Mouse (Mus musculus): Measurements from ENCODE around the gene Gfra1. TPM values are rescaled to one million over a fixed set of nuclear protein-coding genes. Genes with fewer than 3 reads are reported as not detected.

Gfra1 gene
- polyA plus RNA-seq, 1 experiment from 2014 or later: 6.3 TPM

DNA sequence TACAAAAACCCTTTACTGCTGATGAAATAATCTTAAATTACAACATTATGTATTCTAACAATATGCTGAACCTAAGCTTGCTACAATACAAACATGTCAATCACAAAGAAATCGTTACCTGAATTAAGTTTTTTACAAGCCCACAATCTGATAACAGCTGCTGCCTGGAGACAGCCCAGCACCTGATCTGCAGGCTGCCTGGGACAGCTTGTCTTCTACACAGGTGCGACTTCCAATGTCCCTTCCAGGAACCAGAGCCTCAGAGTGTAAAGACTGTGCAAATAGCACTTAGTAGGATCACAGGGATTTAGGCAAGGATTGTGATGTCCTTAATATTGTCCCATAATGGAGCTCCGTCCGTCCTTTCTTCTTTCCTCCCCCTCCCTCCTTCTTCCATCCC is 204.0 kb downstream of the Gfra1 start:
- Histone ChIP-seq H3K9me3 (no peaks in the 10 kb centered on the region), H3K27me3 (ENCODE audit: poor library complexity, severe bottlenecking) (peaks cover 40% of the 10 kb centered on the region), H3K4me3 (no peak overlapping the region), H3K4me1 (peaks cover 35% of the 10 kb centered on the region), H3K27ac (no peak overlapping the region), H3K36me3 (replicated peaks) (no peaks in the 10 kb centered on the region)
- no peak for DNase-seq (ENCODE audit: extremely low spot score, low spot score)
- WGBS: 81% methylated on average over 4 of the region's 4 CpGs

DNA sequence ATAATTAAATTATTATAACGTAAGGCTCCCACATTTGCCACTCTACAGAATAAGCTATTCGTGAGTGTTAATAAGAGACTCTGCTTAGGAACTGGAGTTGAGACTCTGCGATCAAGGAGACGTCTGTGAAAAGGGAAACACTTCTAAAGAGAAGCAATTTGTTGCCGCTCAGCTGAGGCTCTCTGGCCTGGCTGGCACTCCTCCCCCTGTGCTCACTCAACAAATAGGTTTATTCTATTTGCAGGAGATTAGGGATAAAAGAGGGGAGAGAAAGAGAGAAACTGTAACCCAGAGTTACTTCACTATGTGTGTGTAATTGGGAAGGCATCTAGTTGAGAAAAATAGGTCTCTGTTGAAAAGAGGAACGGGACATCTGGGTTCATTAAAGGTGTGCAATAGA is 204.6 kb downstream of the Gfra1 start:
- WGBS: 34% methylated on average over 6 of the region's 6 CpGs
- Histone ChIP-seq H3K4me1 (peaks cover 35% of the 10 kb centered on the region), H3K27ac (no peak overlapping the region), H3K36me3 (replicated peaks) (no peaks in the 10 kb centered on the region), H3K27me3 (ENCODE audit: poor library complexity, severe bottlenecking) (peaks cover 43% of the 10 kb centered on the region), H3K9me3 (no peaks in the 10 kb centered on the region), H3K4me3 (no peak overlapping the region)
- no peak for DNase-seq (ENCODE audit: extremely low spot score, low spot score)

DNA sequence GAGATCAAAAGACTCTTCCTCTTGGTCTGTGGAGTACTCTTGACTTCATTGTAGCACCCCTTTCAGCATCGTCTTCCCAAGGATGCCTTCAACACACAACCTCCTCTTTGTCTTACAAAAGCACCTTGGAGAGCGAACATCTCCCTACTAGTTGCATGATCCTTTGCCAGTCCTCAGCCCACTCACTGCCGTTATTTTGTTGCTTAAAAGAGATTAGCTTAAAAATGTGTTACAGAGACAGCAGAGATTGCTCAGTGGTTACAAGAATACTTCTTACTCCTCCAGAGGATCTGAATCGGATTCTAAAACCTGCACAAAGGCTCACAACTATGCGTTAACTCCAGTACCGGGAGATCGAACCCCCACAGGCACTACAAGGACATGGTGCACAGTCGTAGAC is 205.5 kb downstream of the Gfra1 start:
- Histone ChIP-seq H3K36me3 (replicated peaks) (no peaks in the 10 kb centered on the region), H3K9me3 (no peaks in the 10 kb centered on the region), H3K4me1 (peaks cover 35% of the 10 kb centered on the region), H3K27me3 (ENCODE audit: poor library complexity, severe bottlenecking) (peaks cover 47% of the 10 kb centered on the region), H3K4me3 (no peak overlapping the region), H3K27ac (no peak overlapping the region)
- DNase-seq (ENCODE audit: extremely low spot score, low spot score): no peak
- WGBS: 86% methylated on average over 8 of the region's 8 CpGs

DNA sequence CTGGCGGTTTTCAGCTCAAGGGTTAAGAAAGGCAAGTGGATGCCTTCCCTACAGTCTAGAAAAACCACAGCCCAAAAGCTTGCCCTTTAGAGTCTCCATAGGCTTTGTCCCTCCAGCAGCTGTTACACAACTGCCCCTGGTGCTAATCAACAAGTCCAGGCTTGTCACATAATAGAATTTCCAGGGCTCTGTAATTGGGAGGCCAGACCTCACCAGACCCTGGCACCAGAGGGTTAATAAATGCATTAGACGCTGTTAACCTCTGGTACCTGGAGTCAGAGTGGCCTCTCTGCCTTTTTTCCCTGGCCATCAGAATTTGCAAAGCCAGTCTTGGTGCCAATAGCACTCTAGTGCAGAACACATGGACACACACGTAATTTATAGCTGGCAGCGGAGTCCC is 211.6 kb downstream of the Gfra1 start:
- H3K27me3 ChIP-seq (ENCODE audit: poor library complexity, severe bottlenecking): peaks cover 30% of the 10 kb centered on the region
- WGBS: 65% methylated on average over 4 of the region's 4 CpGs
- H3K4me1 ChIP-seq: peaks cover 30% of the 10 kb centered on the region
- DNase-seq (ENCODE audit: extremely low spot score, low spot score): no peak
- H3K4me3 ChIP-seq: no peak overlapping the region
- no peaks in the 10 kb centered on the region for H3K9me3 ChIP-seq
- no peaks in the 10 kb centered on the region for H3K36me3 ChIP-seq (replicated peaks)
- peak overlapping the region; percentile 60 for H3K27ac ChIP-seq

DNA sequence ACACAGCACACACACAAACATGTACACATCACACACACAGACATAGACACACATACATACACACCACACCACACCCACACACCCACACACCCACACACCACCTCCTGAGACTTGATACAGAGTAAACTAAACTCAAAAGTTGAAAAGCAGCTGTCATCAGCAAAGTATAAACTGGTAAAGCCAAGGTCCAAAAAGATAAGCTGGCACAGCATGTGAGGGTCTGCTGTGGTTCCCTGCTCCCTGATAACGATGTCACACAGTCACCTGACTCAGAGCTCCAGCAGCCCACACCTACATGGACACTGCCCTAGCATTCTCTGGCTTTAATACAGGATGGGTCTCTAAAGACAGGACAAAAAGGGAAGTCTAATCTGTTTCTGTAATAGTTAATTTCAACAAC is 212.1 kb downstream of the Gfra1 start:
- Histone ChIP-seq H3K9me3 (no peaks in the 10 kb centered on the region), H3K4me3 (no peak overlapping the region), H3K27me3 (ENCODE audit: poor library complexity, severe bottlenecking) (peaks cover 33% of the 10 kb centered on the region), H3K27ac (no peak overlapping the region; the same call in 1 of the 2 replicates), H3K36me3 (replicated peaks) (no peaks in the 10 kb centered on the region), H3K4me1 (peaks cover 30% of the 10 kb centered on the region)
- WGBS: 71% methylated on average over 1 of the region's 1 CpGs
- no peak for DNase-seq (ENCODE audit: extremely low spot score, low spot score)

DNA sequence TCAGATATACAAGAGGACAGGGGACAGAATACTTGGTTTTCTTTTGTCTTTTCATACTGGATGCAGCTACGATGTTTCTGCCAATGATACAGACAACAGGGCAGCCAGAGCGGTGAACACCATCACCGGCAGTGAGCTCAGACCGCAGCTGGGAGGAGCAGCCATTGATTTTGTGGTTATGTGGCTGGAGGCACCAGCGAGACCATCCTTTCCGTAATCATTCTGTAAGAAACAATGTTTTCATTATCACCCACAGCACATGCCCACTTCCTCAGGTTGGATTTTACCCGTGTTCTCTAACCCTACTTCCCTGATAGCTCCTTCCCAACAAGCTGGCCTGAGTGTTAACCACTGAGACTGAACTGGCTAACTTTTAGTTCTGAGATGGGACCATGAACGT is 217.4 kb downstream of the Gfra1 start:
- Histone ChIP-seq H3K4me1 (peaks cover 3% of the 10 kb centered on the region; the same call in 1 of the 2 replicates), H3K4me3 (no peak overlapping the region), H3K36me3 (replicated peaks) (no peaks in the 10 kb centered on the region), H3K27ac (no peak overlapping the region), H3K27me3 (ENCODE audit: poor library complexity, severe bottlenecking) (peaks cover 22% of the 10 kb centered on the region), H3K9me3 (no peaks in the 10 kb centered on the region)
- WGBS: 86% methylated on average over 8 of the region's 8 CpGs
- no peak for DNase-seq (ENCODE audit: extremely low spot score, low spot score)

DNA sequence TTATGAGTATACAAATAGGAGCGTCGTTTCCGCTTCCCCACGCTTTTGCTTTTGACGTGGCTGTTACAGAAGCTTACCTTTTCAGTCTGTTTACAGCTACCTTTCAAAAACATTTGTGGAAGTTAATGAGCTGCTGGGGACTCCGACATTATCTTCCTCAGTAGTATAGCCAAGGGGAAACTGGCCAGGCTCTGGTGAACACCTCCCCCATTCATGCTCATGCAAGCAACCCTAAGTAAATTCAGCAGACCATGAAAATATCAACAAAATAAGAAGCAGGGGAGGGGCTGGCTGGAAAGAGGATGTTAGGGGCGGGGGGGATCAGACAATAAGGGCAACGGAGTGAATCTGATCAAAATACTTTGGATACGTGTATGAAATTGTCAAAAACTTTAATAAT is 228.0 kb downstream of the Gfra1 start:
- Histone ChIP-seq H3K36me3 (replicated peaks) (no peaks in the 10 kb centered on the region), H3K27me3 (ENCODE audit: poor library complexity, severe bottlenecking) (peaks cover 60% of the 10 kb centered on the region), H3K27ac (no peak overlapping the region), H3K4me3 (no peak overlapping the region), H3K9me3 (no peaks in the 10 kb centered on the region), H3K4me1 (peaks cover 25% of the 10 kb centered on the region)
- DNase-seq (ENCODE audit: extremely low spot score, low spot score): no peak
- WGBS: 61% methylated on average over 9 of the region's 9 CpGs

DNA sequence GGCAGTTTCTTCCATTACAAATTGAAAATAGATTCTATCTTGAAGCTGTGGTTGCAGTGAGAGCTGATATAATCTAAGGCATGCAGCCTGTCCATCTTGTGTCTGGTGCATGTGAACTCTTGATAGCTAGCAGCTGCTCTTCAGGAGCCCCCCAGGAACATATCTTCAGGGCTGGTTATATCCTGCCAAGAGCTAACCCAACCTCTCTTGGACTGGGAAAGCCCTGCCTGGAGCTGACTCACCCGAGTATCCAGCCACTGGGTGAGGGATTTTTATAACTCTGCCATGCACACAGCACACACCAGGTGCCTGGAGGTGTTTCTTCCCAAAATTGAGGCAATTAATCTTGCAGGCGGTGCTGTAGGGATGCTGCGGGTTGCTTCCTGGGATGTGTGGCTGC is 228.8 kb downstream of the Gfra1 start:
- Histone ChIP-seq H3K27me3 (ENCODE audit: poor library complexity, severe bottlenecking) (peaks cover 68% of the 10 kb centered on the region), H3K36me3 (replicated peaks) (no peaks in the 10 kb centered on the region), H3K27ac (no peak overlapping the region), H3K9me3 (no peaks in the 10 kb centered on the region), H3K4me3 (no peak overlapping the region), H3K4me1 (peaks cover 25% of the 10 kb centered on the region)
- no peak for DNase-seq (ENCODE audit: extremely low spot score, low spot score)
- 67% methylated on average over 3 of the region's 3 CpGs for WGBS

DNA sequence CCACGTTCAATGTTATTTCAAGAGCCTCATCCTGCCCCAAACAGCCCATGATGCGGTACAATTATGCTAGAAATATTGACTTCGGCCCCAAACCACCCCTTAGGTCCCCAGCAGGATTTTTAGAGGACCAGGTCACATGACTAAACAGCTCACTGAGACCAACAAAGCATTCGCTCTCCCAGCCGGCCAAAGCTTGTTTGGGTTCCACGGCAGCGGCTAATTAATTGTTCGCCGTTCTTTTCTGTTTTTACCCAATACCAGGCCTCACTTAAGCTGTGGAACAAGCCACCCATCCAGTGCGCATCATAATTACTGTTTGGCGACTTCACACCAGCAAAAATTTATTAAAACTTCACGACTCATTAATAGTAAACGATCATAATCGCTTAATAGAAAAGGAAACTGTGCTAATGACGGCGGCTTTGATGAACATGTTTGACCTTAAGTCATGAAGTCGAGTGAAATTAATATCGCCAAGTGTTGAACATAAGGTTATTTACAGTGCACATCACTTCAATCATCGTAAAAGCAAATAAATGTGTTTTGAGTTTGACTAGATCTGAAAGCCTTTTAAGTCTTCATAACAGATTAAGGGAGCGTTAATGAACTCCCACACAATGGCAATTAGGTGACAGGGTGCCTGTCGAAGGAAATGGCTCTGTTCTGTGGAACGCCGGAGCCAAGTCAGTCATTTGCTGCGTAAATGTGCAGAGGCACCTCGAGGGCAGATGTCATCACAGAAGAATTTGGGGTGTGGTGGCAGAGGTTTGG is 235.5 kb downstream of the Gfra1 start:
- peaks cover 67% of the 10 kb centered on the region for H3K27me3 ChIP-seq (ENCODE audit: poor library complexity, severe bottlenecking)
- peaks cover 15% of the 10 kb centered on the region for H3K4me1 ChIP-seq
- H3K27ac ChIP-seq: peak overlapping the region; percentile 44; the same call in 1 of the 2 replicates
- no peak overlapping the region for H3K4me3 ChIP-seq
- no peaks in the 10 kb centered on the region for H3K36me3 ChIP-seq (replicated peaks)
- 64% methylated on average over 25 of the region's 25 CpGs for WGBS
- no peak for DNase-seq (ENCODE audit: extremely low spot score, low spot score)
- no peaks in the 10 kb centered on the region for H3K9me3 ChIP-seq

DNA sequence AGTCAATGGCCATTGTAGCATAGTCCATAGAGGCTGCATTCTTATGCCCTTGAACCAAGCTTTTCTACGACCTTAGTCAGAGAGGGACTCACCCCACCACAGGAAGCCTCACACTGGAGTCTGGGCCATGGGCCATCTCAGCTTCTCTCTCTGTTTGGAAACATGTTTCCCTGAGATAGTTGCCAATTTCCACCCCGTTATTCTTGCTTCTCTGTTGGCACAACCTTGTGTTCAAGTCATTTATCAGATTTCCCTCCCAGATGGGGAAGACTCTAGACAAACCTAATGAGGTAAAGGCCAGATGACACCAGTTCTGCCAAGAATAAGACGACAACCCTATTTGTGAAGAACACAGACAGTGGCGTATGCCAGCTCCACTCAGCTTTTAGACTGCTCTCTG is 238.1 kb downstream of the Gfra1 start:
- peaks cover 47% of the 10 kb centered on the region for H3K27me3 ChIP-seq (ENCODE audit: poor library complexity, severe bottlenecking)
- H3K36me3 ChIP-seq (replicated peaks): no peaks in the 10 kb centered on the region
- WGBS: 89% methylated on average over 4 of the region's 4 CpGs
- no peak for DNase-seq (ENCODE audit: extremely low spot score, low spot score)
- H3K27ac ChIP-seq: no peak overlapping the region
- no peak overlapping the region for H3K4me3 ChIP-seq
- H3K4me1 ChIP-seq: peaks cover 15% of the 10 kb centered on the region
- H3K9me3 ChIP-seq: no peaks in the 10 kb centered on the region

DNA sequence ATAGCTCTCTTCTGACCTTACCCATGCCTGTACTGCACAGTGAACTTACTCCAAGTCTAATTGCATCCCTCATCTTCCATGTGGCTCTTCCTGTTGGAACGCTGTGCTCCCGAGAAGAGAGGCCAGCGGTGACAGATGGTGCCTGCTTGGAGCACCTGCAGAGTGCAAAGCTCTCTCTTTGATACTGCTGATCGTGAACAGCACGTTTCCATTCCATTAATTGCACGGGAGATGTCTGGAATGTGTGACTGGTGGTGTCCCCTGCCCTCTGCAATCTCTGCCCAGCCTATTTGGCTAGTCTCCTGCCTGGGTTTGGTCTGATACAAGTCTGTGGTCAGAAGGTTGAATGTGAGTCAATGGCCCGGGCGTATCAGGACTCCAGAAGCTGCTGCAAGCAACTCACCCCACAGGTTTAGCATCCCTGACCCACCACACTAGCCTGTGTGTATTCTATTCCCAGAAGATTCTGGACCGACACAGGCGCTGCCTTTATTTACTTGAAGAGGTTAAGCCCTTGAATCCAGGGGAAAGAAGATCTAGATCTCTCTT is 249.1 kb downstream of the Gfra1 start:
- H3K27me3 ChIP-seq (ENCODE audit: poor library complexity, severe bottlenecking): peaks cover 16% of the 10 kb centered on the region
- 84% methylated on average over 10 of the region's 10 CpGs for WGBS
- H3K36me3 ChIP-seq (replicated peaks): no peaks in the 10 kb centered on the region
- DNase-seq (ENCODE audit: extremely low spot score, low spot score): no peak
- no peak overlapping the region for H3K4me3 ChIP-seq
- no peaks in the 10 kb centered on the region for H3K9me3 ChIP-seq
- H3K27ac ChIP-seq: no peak overlapping the region
- peaks cover 19% of the 10 kb centered on the region for H3K4me1 ChIP-seq

DNA sequence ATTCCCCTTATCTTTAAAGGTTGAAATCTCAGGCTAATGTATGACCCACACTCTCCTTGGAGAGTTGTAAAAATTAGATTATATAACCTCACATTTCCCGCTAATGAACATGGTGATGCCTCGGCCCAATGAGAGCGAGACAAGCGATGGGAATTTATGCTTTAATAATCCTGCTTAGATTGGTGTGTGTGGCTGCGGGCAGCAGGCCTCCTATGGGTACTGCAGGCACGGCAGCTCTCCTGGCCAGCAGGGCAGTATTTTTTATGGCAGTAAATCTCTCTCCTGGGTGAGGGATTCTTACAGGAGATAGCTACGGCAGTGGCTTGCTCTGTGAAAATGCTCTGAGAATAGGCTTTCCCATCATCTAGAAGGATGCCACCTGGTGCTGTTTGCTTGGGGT is 250.2 kb downstream of the Gfra1 start:
- H3K36me3 ChIP-seq (replicated peaks): no peaks in the 10 kb centered on the region
- no peak for DNase-seq (ENCODE audit: extremely low spot score, low spot score)
- WGBS: 92% methylated on average over 7 of the region's 7 CpGs
- H3K4me3 ChIP-seq: no peak overlapping the region
- H3K4me1 ChIP-seq: peaks cover 19% of the 10 kb centered on the region
- H3K27ac ChIP-seq: no peak overlapping the region
- no peaks in the 10 kb centered on the region for H3K9me3 ChIP-seq
- peaks cover 16% of the 10 kb centered on the region for H3K27me3 ChIP-seq (ENCODE audit: poor library complexity, severe bottlenecking)

DNA sequence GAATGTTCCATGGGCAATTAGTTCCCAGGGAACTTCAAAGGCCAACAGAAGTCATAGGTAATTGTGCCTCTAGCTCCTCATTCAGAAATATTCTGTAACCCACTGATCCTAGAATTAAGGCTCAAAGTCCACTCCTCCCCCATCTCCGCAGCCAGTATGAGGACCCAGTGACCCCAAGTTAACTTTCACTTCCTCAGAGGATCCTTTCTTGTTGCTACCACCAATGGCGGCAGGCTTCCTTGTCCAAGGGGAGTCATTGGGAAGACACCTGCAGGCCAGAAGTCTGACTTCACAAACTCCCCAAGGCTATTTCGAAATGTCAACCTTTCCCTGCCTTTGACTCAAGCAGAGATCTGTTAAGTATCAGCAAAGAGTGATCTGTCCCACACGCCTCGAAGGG is 253.1 kb downstream of the Gfra1 start:
- Histone ChIP-seq H3K9me3 (no peaks in the 10 kb centered on the region), H3K27me3 (ENCODE audit: poor library complexity, severe bottlenecking) (peaks cover 16% of the 10 kb centered on the region), H3K4me1 (peaks cover 39% of the 10 kb centered on the region), H3K4me3 (no peak overlapping the region), H3K27ac (no peak overlapping the region), H3K36me3 (replicated peaks) (no peaks in the 10 kb centered on the region)
- WGBS: 78% methylated on average over 5 of the region's 5 CpGs
- no peak for DNase-seq (ENCODE audit: extremely low spot score, low spot score)
